Mouse (Mus musculus): ENCODE measurements around the gene Ccdc152. TPM values are rescaled to one million over a fixed set of nuclear protein-coding genes. Genes with fewer than 3 reads are reported as not detected.

Gene Ccdc152
- total RNA-seq (2018; cell fraction: chromatin; rRNA removed) = not detected
- 1 to 10 TPM in 12 of 26 experiments, under 1 TPM in 14; 0.11 to 5.3 (median 0.90) TPM for total RNA-seq (2018; cell fraction: cytosol; rRNA removed)
- total RNA-seq (2018; cell fraction: nucleus; rRNA removed) = under 1 TPM in 4 of 26 experiments, not detected in 22; 0.40 to 0.85 (median 0.63) TPM
- 1.4 to 22.5 TPM in 2 of 3 replicates, not detected in the other for polyA plus RNA-seq (2018)

GRCm38 (mm10) chr15:3303426-3303825, at the start of gene Ccdc152:
Ccdc152 (minus strand) TSS chr15:3303526.
- H3K79me2 ChIP-seq (ENCODE audit: inconsistent target) = no peaks in the 10 kb centered on the region
- H3K27ac ChIP-seq = no peak within 1 kb of the TSS
- WGBS (ENCODE audit: missing documents) = 96% methylated on average over 9 of the region's 12 CpGs
- no peaks in the 10 kb centered on the region for H3K36me3 ChIP-seq (ENCODE audit: inconsistent target)
- no peak within 1 kb of the TSS for H3K4me3 ChIP-seq (ENCODE audit: inconsistent target)

DNA sequence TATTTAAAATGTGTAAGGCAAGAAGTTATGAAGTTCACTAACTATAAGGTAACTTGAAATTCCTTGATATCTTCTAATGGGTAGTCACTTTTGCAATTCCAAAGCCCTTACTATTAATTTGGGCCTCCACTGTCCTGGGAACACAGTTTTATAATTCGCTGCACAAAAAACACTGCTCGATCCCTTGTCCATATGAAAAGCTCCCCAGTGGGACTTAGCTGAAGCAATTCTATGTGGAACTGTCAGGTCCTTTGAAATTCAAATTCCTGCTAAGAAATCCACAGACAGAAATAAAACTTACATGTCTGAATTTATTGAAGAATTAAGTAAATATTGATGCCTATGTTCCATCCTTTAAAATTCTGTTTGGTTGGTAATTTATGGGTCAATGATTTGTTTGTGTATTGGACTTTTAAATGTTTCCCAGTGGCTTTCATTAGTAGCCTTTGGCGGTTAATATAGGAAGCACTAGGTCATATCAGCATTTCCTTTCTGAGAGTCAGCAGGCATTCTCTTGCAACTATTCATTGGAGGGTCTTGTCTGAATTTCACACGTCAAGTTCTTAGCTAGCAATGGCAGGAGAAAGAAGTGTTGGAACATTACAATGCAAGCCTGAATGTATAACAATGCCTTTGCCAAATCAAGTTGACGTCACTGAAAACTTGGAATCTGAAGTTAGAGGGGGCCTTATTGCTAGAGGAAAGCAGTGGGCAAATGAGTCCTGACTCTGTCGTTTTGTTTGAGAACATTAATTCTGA, 46.2 kb upstream of the Ccdc152 start:
- Histone ChIP-seq H3K79me2 (ENCODE audit: inconsistent target) (no peaks in the 10 kb centered on the region), H3K4me3 (ENCODE audit: inconsistent target) (no peak overlapping the region), H3K36me3 (ENCODE audit: inconsistent target) (no peaks in the 10 kb centered on the region), H3K27ac (no peak overlapping the region)
- WGBS (ENCODE audit: missing documents) = 80% methylated on average over 6 of the region's 6 CpGs

GRCm38 (mm10) chr15:3346682-3347081, 43.4 kb upstream of the Ccdc152 start:
- no peaks in the 10 kb centered on the region for H3K36me3 ChIP-seq (ENCODE audit: inconsistent target)
- H3K79me2 ChIP-seq (ENCODE audit: inconsistent target) = no peaks in the 10 kb centered on the region
- WGBS (ENCODE audit: missing documents) = 84% methylated on average over 3 of the region's 3 CpGs
- H3K27ac ChIP-seq = no peak overlapping the region
- no peak overlapping the region for H3K4me3 ChIP-seq (ENCODE audit: inconsistent target)

- Histone ChIP-seq H3K36me3 (ENCODE audit: inconsistent target) (no peaks in the 10 kb centered on the region), H3K27ac (no peak overlapping the region), H3K79me2 (ENCODE audit: inconsistent target) (no peaks in the 10 kb centered on the region), H3K4me3 (ENCODE audit: inconsistent target) (no peak overlapping the region)
- WGBS (ENCODE audit: missing documents) = 91% methylated on average over 4 of the region's 4 CpGs
These were observed 41.2 kb upstream of the Ccdc152 start for GRCm38 (mm10) chr15:3344555-3344954.

GRCm38 (mm10) chr15:3341806-3342582, 38.7 kb upstream of the Ccdc152 start:
- WGBS (ENCODE audit: missing documents) = 84% methylated on average over 4 of the region's 4 CpGs
- no peak overlapping the region for H3K27ac ChIP-seq
- H3K79me2 ChIP-seq (ENCODE audit: inconsistent target) = no peaks in the 10 kb centered on the region
- H3K36me3 ChIP-seq (ENCODE audit: inconsistent target) = no peaks in the 10 kb centered on the region
- no peak overlapping the region for H3K4me3 ChIP-seq (ENCODE audit: inconsistent target)

DNA sequence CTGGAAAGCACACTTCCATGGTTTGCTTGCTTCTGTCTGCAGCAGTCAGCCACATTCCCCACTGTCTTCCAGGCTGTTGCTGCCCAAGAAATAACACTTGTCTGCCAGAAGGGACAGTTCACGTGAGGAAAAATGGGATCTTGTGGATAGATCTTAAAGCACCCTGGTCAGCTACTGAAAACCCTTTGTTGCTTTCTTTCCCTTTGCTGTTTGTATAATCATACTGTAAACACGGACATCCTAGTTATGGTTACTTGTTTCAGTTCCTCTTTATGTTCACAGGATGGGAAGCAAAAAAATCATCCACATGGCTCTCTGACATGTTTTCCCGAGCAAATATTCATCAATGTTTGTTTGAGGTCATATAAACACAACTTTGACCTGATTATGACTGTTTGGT, 36.5 kb upstream of the Ccdc152 start:
- WGBS (ENCODE audit: missing documents) = 53% methylated on average over 3 of the region's 3 CpGs
- Histone ChIP-seq H3K79me2 (ENCODE audit: inconsistent target) (no peaks in the 10 kb centered on the region), H3K4me3 (ENCODE audit: inconsistent target) (no peak overlapping the region), H3K27ac (no peak overlapping the region), H3K36me3 (ENCODE audit: inconsistent target) (no peaks in the 10 kb centered on the region)

- Histone ChIP-seq H3K36me3 (ENCODE audit: inconsistent target) (no peaks in the 10 kb centered on the region), H3K27ac (no peak overlapping the region), H3K79me2 (ENCODE audit: inconsistent target) (no peaks in the 10 kb centered on the region), H3K4me3 (ENCODE audit: inconsistent target) (no peak overlapping the region)
- 98% methylated on average over 4 of the region's 4 CpGs for WGBS (ENCODE audit: missing documents)
These were observed 29.2 kb upstream of the Ccdc152 start for GRCm38 (mm10) chr15:3332517-3332916.

- Histone ChIP-seq H3K27ac (no peak overlapping the region), H3K36me3 (ENCODE audit: inconsistent target) (no peaks in the 10 kb centered on the region), H3K4me3 (ENCODE audit: inconsistent target) (no peak overlapping the region), H3K79me2 (ENCODE audit: inconsistent target) (no peaks in the 10 kb centered on the region)
- WGBS (ENCODE audit: missing documents) = 80% methylated on average over 2 of the region's 2 CpGs
These were observed 28.5 kb upstream of the Ccdc152 start for GRCm38 (mm10) chr15:3331813-3332212.

GRCm38 (mm10) chr15:3330291-3330690, 27.0 kb upstream of the Ccdc152 start:
- WGBS (ENCODE audit: missing documents) = 70% methylated on average over 1 of the region's 1 CpGs

GRCm38 (mm10) chr15:3323041-3323440, 19.7 kb upstream of the Ccdc152 start:
- no peaks in the 10 kb centered on the region for H3K36me3 ChIP-seq (ENCODE audit: inconsistent target)
- H3K4me3 ChIP-seq (ENCODE audit: inconsistent target) = no peak overlapping the region
- no peaks in the 10 kb centered on the region for H3K79me2 ChIP-seq (ENCODE audit: inconsistent target)
- H3K27ac ChIP-seq = no peak overlapping the region

More at GRCm38 (mm10) chr15:3330291-3330690, 27.0 kb upstream of the Ccdc152 start:
- Histone ChIP-seq H3K79me2 (ENCODE audit: inconsistent target) (no peaks in the 10 kb centered on the region), H3K4me3 (ENCODE audit: inconsistent target) (no peak overlapping the region), H3K36me3 (ENCODE audit: inconsistent target) (no peaks in the 10 kb centered on the region), H3K27ac (no peak overlapping the region)

- H3K79me2 ChIP-seq (ENCODE audit: inconsistent target) = no peaks in the 10 kb centered on the region
- no peaks in the 10 kb centered on the region for H3K36me3 ChIP-seq (ENCODE audit: inconsistent target)
- 96% methylated on average over 9 of the region's 9 CpGs for WGBS (ENCODE audit: missing documents)
- no peak overlapping the region for H3K27ac ChIP-seq
- H3K4me3 ChIP-seq (ENCODE audit: inconsistent target) = no peak overlapping the region
These were observed 16.6 kb upstream of the Ccdc152 start for GRCm38 (mm10) chr15:3319929-3320328.

GRCm38 (mm10) chr15:3316617-3317016, 13.3 kb upstream of the Ccdc152 start:
- H3K4me3 ChIP-seq (ENCODE audit: inconsistent target) = no peak overlapping the region
- H3K27ac ChIP-seq = no peak overlapping the region
- WGBS (ENCODE audit: missing documents) = 95% methylated on average over 2 of the region's 2 CpGs
- H3K36me3 ChIP-seq (ENCODE audit: inconsistent target) = no peaks in the 10 kb centered on the region
- no peaks in the 10 kb centered on the region for H3K79me2 ChIP-seq (ENCODE audit: inconsistent target)

DNA sequence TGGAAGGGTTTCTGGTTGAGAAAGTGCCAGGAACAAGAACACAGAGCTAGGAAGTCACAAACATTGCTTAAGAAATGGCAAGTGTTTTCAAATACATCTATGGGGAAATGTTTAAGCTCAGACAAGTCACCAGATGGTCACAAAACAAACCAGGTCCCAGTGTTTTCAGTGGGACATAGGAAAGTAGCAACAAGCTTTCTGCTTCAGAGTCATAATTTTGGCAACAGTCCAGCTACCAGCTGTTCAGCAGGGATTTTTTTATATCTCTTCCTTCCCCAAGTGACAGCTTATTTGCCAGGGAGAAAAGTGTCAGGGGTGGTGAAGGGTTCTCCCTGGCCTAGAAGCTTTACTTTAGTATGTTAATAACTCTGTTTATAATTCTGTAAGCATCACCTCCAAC, 9.6 kb upstream of the Ccdc152 start:
- Histone ChIP-seq H3K79me2 (ENCODE audit: inconsistent target) (no peaks in the 10 kb centered on the region), H3K27ac (no peak overlapping the region), H3K36me3 (ENCODE audit: inconsistent target) (no peaks in the 10 kb centered on the region), H3K4me3 (ENCODE audit: inconsistent target) (no peak overlapping the region)

DNA sequence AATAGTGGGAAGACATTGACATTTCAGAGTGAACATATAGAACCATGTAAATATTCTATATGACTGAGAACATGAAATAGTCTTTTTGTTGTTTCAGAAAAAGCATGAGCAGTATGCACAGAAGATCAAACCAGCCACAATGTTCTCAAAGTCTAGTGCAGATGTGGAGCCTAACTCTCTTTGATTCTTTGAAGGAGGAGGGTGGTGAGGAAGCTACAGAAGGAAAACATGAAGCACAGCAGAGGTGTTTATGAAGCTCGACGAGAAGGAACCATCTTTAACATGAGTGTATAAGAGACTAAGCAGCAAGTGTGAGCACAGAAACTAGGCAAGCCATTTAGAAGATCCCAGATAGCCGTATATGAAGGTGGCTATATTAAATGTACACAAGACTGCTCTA, 6.5 kb upstream of the Ccdc152 start:
- H3K27ac ChIP-seq = no peak overlapping the region
- no peaks in the 10 kb centered on the region for H3K36me3 ChIP-seq (ENCODE audit: inconsistent target)
- no peak overlapping the region for H3K4me3 ChIP-seq (ENCODE audit: inconsistent target)
- WGBS (ENCODE audit: missing documents) = 87% methylated on average over 3 of the region's 3 CpGs
- no peaks in the 10 kb centered on the region for H3K79me2 ChIP-seq (ENCODE audit: inconsistent target)
